Mouse (Mus musculus) left cerebral cortex, adult 2 months (tissue): ENCODE data around the gene Ngef. TPM values are rescaled to one million over a fixed set of nuclear protein-coding genes. Genes with fewer than 3 reads are reported as not detected.
A peak's percentile ranks its signal among the peaks of the same experiment; 100 is the strongest.

Experiments
- DNase-seq, 2 experiments: peaks; one replicate each; pipeline ENCODE4 v3.0.0; 2021 to 2022; ENCODE audit warnings: low spot score in 2 of 2, mixed read lengths in 1 of 2; ENCODE audit errors: extremely low spot score in 1 of 2
- H3K27ac ChIP-seq: fragments of 200-600 bp; 2 replicates; pipeline ENCODE4 v1.8.1; 2022
- H3K4me3 ChIP-seq: fragments of 200-600 bp; 2 replicates; pipeline ENCODE4 v1.8.1; 2022
- CTCF ChIP-seq: fragments of 200-600 bp; IDR thresholded peaks from 2 replicates; pipeline ENCODE4 v1.8.1; 2022; ENCODE audit warnings: antibody characterized with exemption, mild to moderate bottlenecking, moderate library complexity
- intact Hi-C: fragments of 180-260 bp; cut with DNase I; formaldehyde crosslinking; loops from one replicate; pipeline ENCODE4 v1.15.1; 2025
- long read RNA-seq, 2 experiments: library from polyadenylated mRNA; stranded (forward); transcript quantifications; one replicate each; pipeline ENCODE4 v2.0.0; 2021; ENCODE audit warnings: borderline mapping rate in 2 of 2
- total RNA-seq, 2 experiments: library from RNA; stranded (reverse); gene quantifications; 2 replicates each; pipeline ENCODE4 v1.2.3; 2021

Ngef gene
- total RNA-seq: 100 to 1,000 TPM; 347 to 364 TPM
- long read RNA-seq, experiment 1, transcript Ngef-201 (13 exons, 2,746 nt): major isoform, 478 of 566 reads
- long read RNA-seq, experiment 1, partial matches to known transcripts: 43 of 566 reads
- long read RNA-seq, experiment 1, other reads (novel, unspliced or antisense): 45 of 566 reads
- long read RNA-seq, experiment 2, transcript Ngef-201 (13 exons, 2,746 nt): major isoform, 365 of 438 reads
- long read RNA-seq, experiment 2, partial matches to known transcripts: 30 of 438 reads
- long read RNA-seq, experiment 2, other reads (novel, unspliced or antisense): 43 of 438 reads

DNA sequence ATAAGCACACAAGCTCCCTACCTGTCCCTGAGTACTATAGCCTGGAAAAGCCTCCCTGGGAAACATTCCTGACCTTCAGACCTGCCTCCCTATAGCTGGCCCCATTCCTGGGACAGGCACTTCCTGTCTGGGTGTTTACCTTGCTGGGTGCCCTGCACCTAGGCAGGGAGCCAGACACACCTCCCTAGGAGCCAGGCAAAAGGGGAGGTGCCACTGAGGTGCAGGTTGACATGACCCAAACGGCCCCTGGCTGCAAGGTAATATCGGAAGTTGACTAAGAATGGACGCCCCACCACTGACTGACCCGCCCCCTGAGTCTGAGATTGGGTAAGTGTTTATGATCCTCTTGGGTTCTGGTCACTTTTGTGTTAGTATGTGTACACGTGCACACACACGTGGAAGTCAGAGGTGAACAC lies at the start of gene Ngef:
Ngef (minus strand) TSS at position 71 of the 416 bp plus-strand sequence.
- TF ChIP-seq CTCF: no peak
- Histone ChIP-seq H3K4me3 (no peak within 1 kb of the TSS), H3K27ac (no peak within 1 kb of the TSS)
- DNase-seq: no peak
- intact Hi-C loops: no loop called here

DNA sequence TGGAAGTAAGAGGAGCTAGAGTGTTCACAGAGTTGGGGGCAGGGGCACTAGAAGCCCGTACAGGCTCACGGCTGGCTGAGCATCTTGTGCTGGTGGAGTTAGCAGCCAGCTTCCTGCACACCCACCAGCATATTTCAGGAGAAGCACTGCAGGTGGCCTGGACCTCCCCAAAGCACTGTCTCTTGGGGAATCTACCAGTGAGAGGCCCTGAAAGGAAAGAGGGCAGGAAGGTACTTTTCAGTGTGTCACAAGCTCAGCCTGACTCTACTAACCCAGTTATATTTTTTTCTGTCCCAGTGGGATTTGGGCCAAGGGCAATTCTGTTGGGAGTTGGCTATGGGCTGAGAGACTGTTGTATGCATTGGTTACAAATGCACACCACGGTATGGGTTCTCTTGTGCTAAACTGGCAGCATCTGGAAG lies 48.2 kb upstream of the Ngef start:
- intact Hi-C loops: no loop called here
- no peak for TF ChIP-seq CTCF
- Histone ChIP-seq H3K4me3 (no peak overlapping the region), H3K27ac (peak overlapping the region; percentile 21; the same call in 1 of the 2 replicates)
- peak in 1 of 2 experiments; percentile 50 for DNase-seq

DNA sequence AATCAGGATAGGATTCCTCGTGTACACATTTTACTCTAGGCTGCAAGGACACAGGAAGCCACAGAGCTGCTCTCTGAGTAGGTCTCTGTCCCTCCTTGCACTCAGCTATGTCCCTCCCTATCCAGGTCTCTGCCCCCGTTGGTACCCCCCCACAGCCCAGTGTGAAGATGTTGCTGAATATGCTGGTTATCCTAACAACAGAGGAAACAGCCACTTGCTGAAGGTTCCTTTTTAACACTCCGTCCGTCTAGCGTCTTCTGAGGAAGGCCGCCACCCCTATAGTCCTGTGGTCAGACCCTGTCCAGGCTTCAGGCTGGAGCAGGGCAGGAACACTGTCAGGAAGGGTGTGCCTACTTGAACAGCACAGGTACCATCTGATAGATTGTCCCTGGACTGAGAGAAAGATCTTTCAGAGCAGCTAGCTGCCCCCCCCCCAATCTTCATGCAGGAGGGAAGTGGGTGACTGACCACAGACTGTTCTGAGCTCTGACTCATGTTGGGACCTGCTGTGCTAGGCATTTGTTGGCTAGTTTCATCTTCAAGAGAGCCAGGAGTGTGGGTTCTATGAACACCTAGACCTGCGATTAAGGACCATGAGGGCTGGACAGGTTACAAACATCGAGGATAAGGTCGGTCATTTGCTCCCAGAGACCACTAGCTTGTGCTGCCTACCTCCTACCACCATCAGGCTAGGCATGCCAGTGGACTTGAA lies 47.6 kb upstream of the Ngef start:
- intact Hi-C loops: no loop called here
- DNase-seq: no peak
- no peak for TF ChIP-seq CTCF
- Histone ChIP-seq H3K27ac (peak overlapping the region; percentile 69; the same call in 1 of the 2 replicates), H3K4me3 (peak overlapping the region; percentile 31)

DNA sequence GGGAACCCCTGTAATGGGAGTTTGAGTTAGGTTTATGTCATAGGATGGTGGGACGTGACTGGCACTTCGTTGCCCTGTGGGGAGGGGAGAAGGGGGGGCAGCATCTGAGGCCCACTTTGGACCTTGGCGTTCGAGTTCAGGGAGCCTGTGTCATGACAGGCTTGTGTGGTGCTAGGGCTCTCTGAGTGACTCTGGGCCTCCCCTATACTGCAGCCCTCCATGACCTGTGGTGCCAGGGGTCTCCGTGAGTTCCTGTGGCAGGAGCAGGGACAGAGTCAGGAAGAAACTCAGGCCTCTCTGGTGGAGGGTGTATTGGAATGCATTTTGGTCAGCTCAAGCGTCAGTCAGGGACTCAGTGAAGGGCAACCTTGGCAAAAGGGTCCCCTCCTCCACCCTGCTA lies 47.0 kb upstream of the Ngef start:
- DNase-seq: no peak
- no peak for TF ChIP-seq CTCF
- peak overlapping the region; percentile 69 for H3K27ac ChIP-seq
- intact Hi-C loops: no loop called here
- peak overlapping the region; percentile 31 for H3K4me3 ChIP-seq

DNA sequence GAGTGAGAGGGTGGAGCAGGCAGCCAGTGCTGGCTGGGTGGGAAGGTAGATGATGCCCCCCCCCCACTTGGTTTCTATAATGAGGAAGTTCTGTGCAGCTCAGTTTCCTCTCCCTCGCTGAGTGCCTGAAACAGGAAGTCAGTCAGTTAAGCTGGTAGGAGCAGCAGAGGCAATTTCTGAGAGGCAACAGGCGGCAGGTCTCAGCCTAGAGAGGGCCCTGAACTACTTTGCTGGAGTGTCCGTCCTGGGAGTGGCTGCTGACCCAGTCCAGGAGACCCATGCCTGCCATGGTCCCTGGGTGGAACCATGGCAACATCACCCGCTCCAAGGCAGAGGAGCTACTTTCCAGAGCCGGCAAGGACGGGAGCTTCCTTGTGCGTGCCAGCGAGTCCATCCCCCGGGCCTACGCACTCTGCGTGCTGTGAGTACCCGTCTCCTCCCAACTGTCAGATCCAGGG lies 46.6 kb upstream of the Ngef start, which contains the start of gene Inpp5d:
Inpp5d (plus strand) TSS at position 102 of the 458 bp plus-strand sequence.
- DNase-seq: no peak
- H3K27ac ChIP-seq: peak within 1 kb of the TSS; percentile 69
- peak within 1 kb of the TSS; percentile 31 for H3K4me3 ChIP-seq
- intact Hi-C loops: no loop called here
- TF ChIP-seq CTCF: no peak

DNA sequence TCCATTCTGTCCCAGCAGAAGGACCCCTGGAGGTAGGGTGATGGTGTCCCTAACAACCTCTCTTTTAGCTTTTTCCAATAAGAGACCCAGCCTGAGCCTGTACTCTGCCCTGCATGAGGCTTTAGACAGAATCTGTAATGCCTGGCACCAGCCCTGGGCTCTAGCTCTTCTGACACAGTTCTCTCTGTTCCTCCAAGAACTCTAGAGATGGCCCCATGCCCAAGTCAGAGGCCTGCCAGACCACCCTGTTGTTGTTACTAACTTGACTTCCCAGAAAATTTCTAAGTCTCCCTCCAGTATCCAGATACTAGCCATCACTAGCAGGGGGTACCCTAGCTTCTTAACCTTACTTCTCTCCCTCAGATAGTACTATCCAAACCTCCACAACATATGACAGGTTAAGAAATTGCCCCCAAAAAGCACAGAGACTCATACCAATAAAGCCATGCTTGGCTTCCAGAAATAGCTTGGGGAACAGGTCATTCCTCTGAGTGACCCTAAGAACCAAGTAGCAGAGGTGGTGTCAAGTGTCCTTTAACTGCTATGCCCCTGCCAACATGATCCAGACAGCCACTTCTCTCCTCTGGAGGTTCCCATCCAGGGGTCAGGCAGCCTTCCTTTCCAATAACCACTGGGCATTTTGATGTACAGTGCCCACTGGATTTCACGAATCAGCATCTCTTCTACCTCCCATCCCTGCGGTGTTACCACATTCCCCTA lies 41.1 kb upstream of the Ngef start:
- Histone ChIP-seq H3K27ac (no peak overlapping the region), H3K4me3 (no peak overlapping the region)
- DNase-seq: no peak
- intact Hi-C loops: no loop called here
- TF ChIP-seq CTCF: no peak

DNA sequence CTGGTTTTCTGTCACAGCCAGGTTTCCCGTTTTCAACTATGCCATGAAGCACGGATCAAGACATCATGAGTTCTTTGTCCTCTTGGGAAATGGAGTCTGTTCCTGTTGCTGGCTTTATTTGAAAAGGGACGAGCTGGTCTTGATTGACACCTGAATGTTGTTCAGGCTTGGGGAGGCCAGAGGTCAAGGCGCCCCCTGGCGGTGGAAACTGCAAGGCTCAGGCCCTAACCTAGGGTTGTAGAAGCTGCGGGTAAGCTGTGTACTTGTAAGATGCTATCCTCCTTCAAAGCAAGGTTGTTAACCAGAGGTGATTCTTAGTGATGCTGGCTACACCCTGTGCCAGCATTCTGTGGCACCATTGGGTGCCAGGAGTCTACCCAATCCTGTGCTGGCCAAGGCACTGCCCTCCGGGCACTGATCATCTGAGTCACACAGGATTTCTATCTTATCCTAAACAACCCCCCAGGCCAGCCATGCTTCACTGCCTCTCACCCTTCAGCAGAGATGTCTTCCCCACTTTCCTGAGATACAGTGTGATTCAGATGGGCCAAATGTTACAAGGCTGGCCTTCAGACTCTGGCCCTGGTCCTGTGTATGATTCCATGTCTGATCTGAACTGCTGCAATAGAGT lies 34.9 kb upstream of the Ngef start:
- TF ChIP-seq CTCF: peak; percentile 74
- Histone ChIP-seq H3K4me3 (no peak overlapping the region), H3K27ac (peak overlapping the region; percentile 71)
- DNase-seq: peak in 1 of 2 experiments; percentile 47
- intact Hi-C loops: loop anchor here (5.0 kb wide), 3 partner anchors 71 to 114 kb away; partner anchors contain the start of gene Neu2

DNA sequence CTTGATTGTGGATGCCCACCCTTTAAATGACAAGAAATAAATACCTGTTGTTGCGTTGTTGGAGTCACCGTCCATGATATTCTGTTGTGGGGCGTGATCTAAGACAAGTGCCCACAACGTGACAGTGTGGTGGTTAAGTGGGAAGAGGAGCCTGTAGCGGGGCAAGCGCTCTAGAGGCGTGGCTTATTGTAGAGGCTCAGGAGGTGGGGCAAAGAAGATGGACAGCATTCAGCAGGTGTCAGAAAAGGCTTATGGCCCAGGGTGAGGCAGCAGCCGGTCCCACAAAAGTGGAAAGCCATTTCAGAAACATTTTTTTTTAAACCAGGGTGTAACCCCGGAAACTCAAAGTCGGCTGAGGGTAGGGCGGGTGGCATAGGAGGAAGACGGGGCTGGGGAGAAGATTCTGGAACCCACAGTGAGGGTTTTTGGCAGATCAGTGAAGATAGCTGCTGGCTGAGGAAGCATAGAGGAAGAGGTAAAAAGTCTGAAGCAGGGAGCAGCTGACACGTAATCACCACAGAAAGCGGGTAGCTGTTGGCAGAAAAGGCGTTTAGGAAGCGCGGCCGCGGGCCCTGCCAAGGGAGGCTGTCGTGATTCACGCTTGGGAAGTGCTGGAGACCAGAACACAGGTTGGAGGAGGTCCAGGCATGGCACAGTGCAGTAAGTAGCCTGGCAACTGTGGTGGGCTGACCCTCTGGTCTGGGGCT lies 33.9 kb upstream of the Ngef start:
- peak; percentile 69 to 79 for DNase-seq
- no peak for TF ChIP-seq CTCF
- intact Hi-C loops: loop anchor here (2.0 to 5.0 kb wide), 5 partner anchors 51 to 115 kb away; partner anchors contain the start of gene Neu2
- Histone ChIP-seq H3K27ac (peak overlapping the region; percentile 71), H3K4me3 (no peak overlapping the region)

DNA sequence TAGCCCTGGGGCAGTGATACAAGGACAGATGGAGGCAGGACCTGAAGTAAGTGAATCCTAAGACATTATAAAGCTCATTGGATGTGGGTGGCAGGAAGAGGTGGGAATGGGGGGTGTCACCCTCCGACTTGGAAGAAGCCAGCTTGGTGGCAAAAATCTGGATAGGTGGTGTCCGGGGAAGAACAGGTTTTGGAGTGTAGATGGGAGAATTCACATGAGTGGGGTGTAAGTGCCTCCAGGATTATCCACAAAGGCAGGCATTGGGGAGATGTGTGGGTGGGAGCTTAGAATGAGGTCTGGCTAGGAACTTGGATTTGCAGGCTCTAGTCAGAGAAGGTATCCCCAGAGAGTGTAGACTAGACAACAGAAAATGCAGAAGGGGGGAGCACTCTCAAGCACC lies 31.6 kb upstream of the Ngef start:
- Histone ChIP-seq H3K27ac (peak overlapping the region; percentile 71), H3K4me3 (no peak overlapping the region)
- peak in 1 of 2 experiments; percentile 28 for DNase-seq
- TF ChIP-seq CTCF: no peak
- intact Hi-C loops: loop anchor here (1.0 to 5.0 kb wide), 4 partner anchors 16 to 117 kb away; partner anchors contain the start of gene Neu2

DNA sequence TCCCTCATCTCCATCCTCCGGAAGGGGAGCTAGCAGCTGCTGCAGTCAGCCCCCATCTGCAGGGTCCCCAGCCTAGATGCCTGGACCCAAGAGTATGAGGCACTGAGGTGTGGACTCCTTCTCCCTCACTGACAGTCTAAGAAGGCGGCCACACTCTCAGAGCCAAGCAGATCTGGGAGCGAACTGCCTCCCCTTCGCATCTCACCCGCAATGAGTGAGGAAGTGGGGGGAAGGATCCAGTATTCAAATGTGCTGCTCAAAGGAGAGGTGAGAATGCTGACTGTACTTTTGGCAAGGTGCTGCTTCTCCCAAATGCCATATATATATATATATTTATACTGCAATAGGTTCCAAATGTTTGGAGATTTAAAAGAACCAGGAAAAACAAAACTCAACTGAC lies 29.7 kb upstream of the Ngef start:
- TF ChIP-seq CTCF: no peak
- Histone ChIP-seq H3K27ac (peak overlapping the region; percentile 82), H3K4me3 (no peak overlapping the region)
- intact Hi-C loops: loop anchor here (1.0 kb wide), 1 partner anchor 9 kb away; no protein-coding TSS in a partner anchor
- peak in 1 of 2 experiments; percentile 51 for DNase-seq
